Mouse (Mus musculus) embryo, embryonic 10 days (tissue): ENCODE measurements at regions not wholly inside any gene's neighbourhood (a gene's known extent, or its start where the extent isn't known, plus 50 kb on each side); places are given as distances from the start of the nearest gene placed in this dataset.

ENCODE experiments used
- DNase-seq: peaks from one replicate; pipeline ENCODE4 v3.0.0-alpha.2; 2015; ENCODE audit warnings: low spot score

DNA sequence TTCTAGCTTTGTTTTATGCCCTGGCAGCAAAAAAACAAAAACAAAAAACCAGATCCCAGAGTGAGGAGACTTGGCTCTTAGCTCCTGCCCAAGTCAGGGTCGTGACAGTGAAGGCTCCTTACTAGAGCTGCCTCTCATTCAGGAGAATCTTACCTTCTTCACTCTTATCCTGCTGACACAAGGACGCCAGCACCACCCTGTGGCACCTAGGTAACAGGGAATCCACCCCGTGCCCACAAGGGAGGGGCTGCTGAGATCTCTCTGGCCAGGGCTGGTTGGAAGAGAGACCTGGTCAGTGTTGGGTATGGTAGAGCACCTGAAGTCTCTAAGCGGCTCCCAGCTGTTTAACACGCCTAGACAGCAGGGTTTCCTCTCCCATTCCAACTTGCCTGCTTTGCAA lies 139.3 kb downstream of the Cyp26a1 start:
- peak; percentile 23 for DNase-seq
